Mouse (Mus musculus): ENCODE results near the gene Eci1. TPM values are rescaled to one million over a fixed set of nuclear protein-coding genes. Genes with fewer than 3 reads are reported as not detected.

The Eci1 gene
- polyA plus RNA-seq, 1 experiment = 48.5 TPM

DNA sequence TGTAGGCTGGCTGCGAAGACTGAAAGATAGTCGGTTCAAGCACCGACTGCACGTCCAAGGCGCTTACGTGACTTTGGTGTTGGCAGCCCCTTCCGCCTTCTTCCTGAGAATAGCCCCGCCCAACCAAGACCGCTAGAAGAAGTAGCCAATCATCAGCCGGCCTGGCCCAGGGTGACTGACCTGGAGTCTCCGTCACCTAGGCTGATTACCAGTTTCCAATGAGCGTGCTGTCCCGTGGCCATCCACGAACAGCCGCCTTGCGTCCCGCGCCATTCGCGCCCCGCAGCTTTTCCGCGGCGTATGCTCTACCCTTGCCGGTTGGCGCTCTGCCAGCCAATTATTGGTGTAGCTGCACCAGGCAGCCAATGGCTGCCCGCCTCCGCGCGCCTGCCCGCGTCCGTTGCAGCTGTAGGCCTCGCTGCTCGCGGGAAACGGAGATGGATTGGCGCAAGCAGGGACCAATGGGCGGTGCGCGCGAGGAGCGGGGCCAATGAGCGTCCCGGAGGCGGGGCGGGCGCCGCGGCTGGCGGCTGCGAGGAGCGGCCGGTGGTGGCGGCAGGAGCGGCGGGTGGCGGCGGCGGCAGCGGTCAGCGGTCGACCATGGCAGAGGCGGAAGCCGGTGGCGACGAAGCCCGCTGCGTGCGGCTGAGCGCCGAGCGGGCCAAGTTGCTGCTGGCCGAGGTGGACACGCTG, 43.6 kb downstream of the Eci1 start, which contains the start of the genes E4f1 and Pgp:
E4f1 (minus strand) TSS at position 404 of the 693 bp plus-strand sequence.
Pgp (plus strand) TSS at position 483 of the 693 bp plus-strand sequence.
- no peak for TF ChIP-seq CEBPB (IDR thresholded peaks at IDR 0.05; ENCODE audit: low read depth)
- TF ChIP-seq MYOG (IDR thresholded peaks at IDR 0.05; ENCODE audit: control insufficient read depth, extremely low read depth, insufficient read length) = no peak
- TF ChIP-seq USF1 (IDR thresholded peaks at IDR 0.05; ENCODE audit: low read depth) = no peak
- TF ChIP-seq CTCF (IDR thresholded peaks at IDR 0.05; ENCODE audit: control insufficient read depth, insufficient read depth, insufficient read length) = peak; percentile 0
- peak; percentile 12 for TF ChIP-seq MAX (IDR thresholded peaks at IDR 0.05)
- no peak for TF ChIP-seq MYOD1 (IDR thresholded peaks at IDR 0.05; ENCODE audit: control insufficient read depth, insufficient read length, low read depth)
- Histone ChIP-seq H3K79me3 (ENCODE audit: low read depth) (peaks cover 16% of the 10 kb centered on the region), H3K4me3 (ENCODE audit: insufficient read depth, poor library complexity, severe bottlenecking) (peak within 1 kb of the TSS; percentile 68), H3K27me3 (ENCODE audit: control insufficient read depth, insufficient read depth, insufficient read length) (no peaks in the 10 kb centered on the region), H3K79me2 (ENCODE audit: control insufficient read depth, insufficient read depth) (peaks cover 27% of the 10 kb centered on the region), H3ac (ENCODE audit: control insufficient read depth, insufficient read length, low read depth) (peak within 1 kb of the TSS; percentile 94), H3K36me3 (ENCODE audit: control insufficient read depth, insufficient read depth) (peaks cover 27% of the 10 kb centered on the region)

DNA sequence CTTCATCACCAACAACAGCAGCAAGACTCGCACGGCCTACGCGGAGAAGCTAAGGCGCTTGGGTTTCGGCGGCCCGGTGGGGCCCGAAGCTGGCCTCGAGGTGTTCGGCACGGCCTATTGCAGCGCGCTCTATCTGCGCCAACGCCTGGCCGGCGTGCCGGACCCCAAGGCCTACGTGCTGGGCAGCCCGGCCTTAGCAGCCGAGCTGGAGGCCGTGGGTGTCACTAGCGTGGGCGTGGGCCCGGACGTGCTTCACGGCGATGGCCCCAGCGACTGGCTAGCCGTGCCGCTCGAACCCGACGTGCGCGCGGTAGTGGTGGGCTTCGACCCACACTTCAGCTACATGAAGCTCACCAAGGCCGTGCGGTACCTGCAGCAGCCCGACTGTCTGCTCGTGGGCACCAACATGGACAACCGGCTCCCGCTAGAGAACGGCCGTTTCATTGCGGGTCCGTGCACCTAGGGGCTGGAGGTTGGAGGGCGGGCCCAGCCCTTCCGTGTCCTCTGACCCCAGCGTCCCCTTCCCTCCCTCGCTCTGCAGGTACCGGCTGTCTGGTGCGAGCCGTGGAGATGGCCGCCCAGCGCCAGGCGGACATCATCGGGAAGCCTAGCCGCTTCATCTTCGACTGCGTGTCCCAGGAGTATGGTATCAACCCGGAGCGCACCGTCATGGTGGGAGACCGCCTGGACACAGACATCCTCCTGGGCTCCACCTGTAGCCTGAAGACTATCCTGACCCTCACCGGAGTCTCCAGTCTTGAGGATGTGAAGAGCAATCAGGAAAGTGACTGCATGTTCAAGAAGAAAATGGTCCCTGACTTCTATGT, 44.5 kb downstream of the Eci1 start:
- Histone ChIP-seq H3K79me3 (ENCODE audit: low read depth) (peaks cover 16% of the 10 kb centered on the region), H3ac (ENCODE audit: control insufficient read depth, insufficient read length, low read depth) (peak overlapping the region; percentile 94), H3K79me2 (ENCODE audit: control insufficient read depth, insufficient read depth) (peaks cover 27% of the 10 kb centered on the region), H3K27me3 (ENCODE audit: control insufficient read depth, insufficient read depth, insufficient read length) (no peaks in the 10 kb centered on the region), H3K36me3 (ENCODE audit: control insufficient read depth, insufficient read depth) (peaks cover 36% of the 10 kb centered on the region), H3K4me3 (ENCODE audit: insufficient read depth, poor library complexity, severe bottlenecking) (peak overlapping the region; percentile 68)
- TF ChIP-seq MAX (IDR thresholded peaks at IDR 0.05) (peak; percentile 1), CTCF (IDR thresholded peaks at IDR 0.05; ENCODE audit: control insufficient read depth, insufficient read depth, insufficient read length) (no peak), MYOD1 (IDR thresholded peaks at IDR 0.05; ENCODE audit: control insufficient read depth, insufficient read length, low read depth) (no peak)

DNA sequence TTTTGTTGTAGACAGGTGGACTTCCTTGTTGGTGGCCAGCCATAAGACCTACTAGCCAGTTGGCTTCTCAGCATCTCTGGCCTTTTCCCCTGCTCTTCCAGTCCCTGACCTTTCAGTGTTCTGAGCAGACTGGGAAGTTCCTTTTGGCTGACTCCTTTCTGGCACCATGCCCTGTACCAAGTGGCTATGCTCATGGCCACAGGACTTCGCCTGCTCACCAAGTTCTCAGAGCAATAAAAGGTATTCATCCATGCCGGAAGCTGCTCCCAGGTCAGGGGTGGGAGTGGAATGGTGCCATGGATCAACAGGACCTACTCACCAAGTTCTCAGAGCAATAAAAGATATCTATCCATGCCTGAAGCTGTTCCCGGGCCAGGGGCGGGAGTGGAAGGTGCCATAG, 46.1 kb downstream of the Eci1 start:
- Histone ChIP-seq H3K79me2 (ENCODE audit: control insufficient read depth, insufficient read depth) (peaks cover 30% of the 10 kb centered on the region), H3ac (ENCODE audit: control insufficient read depth, insufficient read length, low read depth) (no peak overlapping the region), H3K4me3 (ENCODE audit: insufficient read depth, poor library complexity, severe bottlenecking) (peak overlapping the region; percentile 7), H3K79me3 (ENCODE audit: low read depth) (peaks cover 20% of the 10 kb centered on the region), H3K27me3 (ENCODE audit: control insufficient read depth, insufficient read depth, insufficient read length) (no peaks in the 10 kb centered on the region), H3K36me3 (ENCODE audit: control insufficient read depth, insufficient read depth) (peaks cover 47% of the 10 kb centered on the region)
- no peak for TF ChIP-seq FOSL1 (IDR thresholded peaks at IDR 0.05; ENCODE audit: insufficient read depth, low read length, poor library complexity, severe bottlenecking)
- TF ChIP-seq MYOD1 (IDR thresholded peaks at IDR 0.05; ENCODE audit: control insufficient read depth, insufficient read length, low read depth) = no peak
- no peak for TF ChIP-seq USF1 (IDR thresholded peaks at IDR 0.05; ENCODE audit: low read depth)
- no peak for TF ChIP-seq CEBPB (IDR thresholded peaks at IDR 0.05; ENCODE audit: low read depth)
- TF ChIP-seq MYOG (IDR thresholded peaks at IDR 0.05; ENCODE audit: control insufficient read depth, extremely low read depth, insufficient read length) = no peak
- TF ChIP-seq CTCF (IDR thresholded peaks at IDR 0.05; ENCODE audit: control insufficient read depth, insufficient read depth, insufficient read length) = no peak

DNA sequence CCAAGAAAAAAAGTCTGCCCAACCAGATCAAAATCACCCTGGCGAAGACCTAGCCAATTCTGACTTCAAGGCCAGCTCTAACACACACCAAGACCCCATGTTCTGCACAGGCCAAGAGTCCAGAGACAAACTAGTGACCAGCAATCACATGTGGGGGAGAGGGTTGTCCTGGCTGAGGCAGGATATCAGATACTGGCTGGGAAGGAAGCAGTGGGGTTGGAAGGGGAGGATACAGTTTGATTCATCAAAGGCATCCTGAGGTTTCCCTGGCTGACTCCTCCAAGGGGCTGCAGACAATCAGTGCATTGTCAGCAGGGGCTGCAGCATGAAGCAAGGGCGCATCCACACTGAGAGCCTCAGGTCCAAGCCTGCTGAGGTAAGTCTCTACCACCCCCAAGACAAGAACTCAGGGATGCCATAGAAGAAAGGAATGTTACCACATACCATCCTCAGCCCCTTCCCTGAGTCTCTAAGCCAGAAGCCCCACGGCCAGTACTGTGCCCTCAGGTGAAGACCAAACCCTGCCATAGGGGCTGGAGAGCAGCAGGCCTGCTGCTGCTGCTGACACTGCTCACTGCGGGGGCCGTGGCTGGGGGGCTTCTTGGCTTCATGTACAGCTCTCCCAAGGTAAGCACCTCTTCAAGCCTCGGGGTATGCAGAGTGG, 47.3 kb downstream of the Eci1 start, which contains the start of gene Bricd5:
Bricd5 (plus strand) TSS at position 273 of the 664 bp plus-strand sequence.
- Histone ChIP-seq H3K36me3 (ENCODE audit: control insufficient read depth, insufficient read depth) (peaks cover 47% of the 10 kb centered on the region), H3K27me3 (ENCODE audit: control insufficient read depth, insufficient read depth, insufficient read length) (no peaks in the 10 kb centered on the region), H3K79me2 (ENCODE audit: control insufficient read depth, insufficient read depth) (peaks cover 40% of the 10 kb centered on the region), H3K79me3 (ENCODE audit: low read depth) (peaks cover 20% of the 10 kb centered on the region), H3K4me3 (ENCODE audit: insufficient read depth, poor library complexity, severe bottlenecking) (no peak within 1 kb of the TSS), H3ac (ENCODE audit: control insufficient read depth, insufficient read length, low read depth) (no peak within 1 kb of the TSS)
- TF ChIP-seq MAX (IDR thresholded peaks at IDR 0.05) = no peak
- TF ChIP-seq FOSL1 (IDR thresholded peaks at IDR 0.05; ENCODE audit: insufficient read depth, low read length, poor library complexity, severe bottlenecking) = no peak
- TF ChIP-seq CEBPB (IDR thresholded peaks at IDR 0.05; ENCODE audit: low read depth) = no peak

DNA sequence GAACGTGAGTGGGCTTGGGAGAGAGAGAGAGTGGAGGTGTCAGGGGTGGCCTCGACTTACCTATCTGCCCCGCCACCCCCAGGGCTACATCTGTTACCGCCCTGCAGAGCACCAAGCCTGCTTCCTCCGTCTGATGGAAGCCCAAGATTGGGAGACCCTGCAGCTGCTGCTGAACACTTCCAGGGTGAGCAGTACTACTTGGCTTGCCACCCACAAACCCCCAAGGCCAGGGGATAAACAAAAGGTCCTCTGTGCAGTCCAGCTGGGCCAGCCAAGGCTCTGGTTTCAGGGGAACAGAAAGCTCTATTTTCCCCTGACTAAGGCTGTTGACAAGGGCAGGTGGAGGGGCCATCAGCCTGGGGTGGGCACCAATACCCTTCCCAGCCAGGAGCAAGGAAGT, 48.1 kb downstream of the Eci1 start:
- Histone ChIP-seq H3K79me2 (ENCODE audit: control insufficient read depth, insufficient read depth) (peaks cover 40% of the 10 kb centered on the region), H3K36me3 (ENCODE audit: control insufficient read depth, insufficient read depth) (peaks cover 47% of the 10 kb centered on the region), H3K79me3 (ENCODE audit: low read depth) (peaks cover 20% of the 10 kb centered on the region), H3ac (ENCODE audit: control insufficient read depth, insufficient read length, low read depth) (no peak overlapping the region), H3K4me3 (ENCODE audit: insufficient read depth, poor library complexity, severe bottlenecking) (no peak overlapping the region), H3K27me3 (ENCODE audit: control insufficient read depth, insufficient read depth, insufficient read length) (no peaks in the 10 kb centered on the region)
- TF ChIP-seq CTCF (IDR thresholded peaks at IDR 0.05; ENCODE audit: control insufficient read depth, insufficient read depth, insufficient read length) (no peak), USF1 (IDR thresholded peaks at IDR 0.05; ENCODE audit: low read depth) (no peak)
